Mouse (Mus musculus): ENCODE measurements around the gene Gm17364. TPM values are rescaled to one million over a fixed set of nuclear protein-coding genes. Genes with fewer than 3 reads are reported as not detected.

Gene Gm17364
- polyA plus RNA-seq, 1 experiment from 2014 or later, result not detected

- H3K36me3 ChIP-seq, result no peaks in the 10 kb centered on the region
- no peak for ATAC-seq (ENCODE audit: low FRiP score, low read depth)
- 92% methylated on average over 7 of the region's 7 CpGs for WGBS
These were observed 40.5 kb downstream of the Gm17364 start for GRCm38 (mm10) chr13:41233241-41233640.

GRCm38 (mm10) chr13:41232209-41232608 lies 41.6 kb downstream of the Gm17364 start:
- H3K9me3 ChIP-seq, result no peaks in the 10 kb centered on the region
- no peaks in the 10 kb centered on the region for H3K4me1 ChIP-seq (replicated peaks)
- WGBS, result 95% methylated on average over 15 of the region's 15 CpGs

More at GRCm38 (mm10) chr13:41233241-41233640, 40.5 kb downstream of the Gm17364 start:
- Histone ChIP-seq H3K27me3 (no peaks in the 10 kb centered on the region), H3K27ac (replicated peaks) (no peak overlapping the region), H3K4me1 (replicated peaks) (no peaks in the 10 kb centered on the region), H3K4me3 (no peak overlapping the region), H3K9ac (no peak overlapping the region), H3K4me2 (no peak overlapping the region), H3K9me3 (no peaks in the 10 kb centered on the region)

GRCm38 (mm10) chr13:41231389-41231983 lies 42.3 kb downstream of the Gm17364 start:
- Histone ChIP-seq H3K9me3 (no peaks in the 10 kb centered on the region), H3K27ac (replicated peaks) (no peak overlapping the region), H3K36me3 (no peaks in the 10 kb centered on the region), H3K4me3 (no peak overlapping the region), H3K27me3 (no peaks in the 10 kb centered on the region), H3K9ac (no peak overlapping the region), H3K4me1 (replicated peaks) (no peaks in the 10 kb centered on the region), H3K4me2 (no peak overlapping the region)
- ATAC-seq (ENCODE audit: low FRiP score, low read depth), result no peak
- 71% methylated on average over 12 of the region's 12 CpGs for WGBS

More at GRCm38 (mm10) chr13:41232209-41232608, 41.6 kb downstream of the Gm17364 start:
- Histone ChIP-seq H3K27ac (replicated peaks) (no peak overlapping the region), H3K4me2 (no peak overlapping the region), H3K27me3 (no peaks in the 10 kb centered on the region), H3K4me3 (no peak overlapping the region), H3K9ac (no peak overlapping the region), H3K36me3 (no peaks in the 10 kb centered on the region)
- no peak for ATAC-seq (ENCODE audit: low FRiP score, low read depth)

- Histone ChIP-seq H3K27me3 (no peaks in the 10 kb centered on the region), H3K27ac (replicated peaks) (no peak overlapping the region), H3K9me3 (no peaks in the 10 kb centered on the region), H3K4me3 (no peak overlapping the region), H3K4me2 (no peak overlapping the region), H3K36me3 (no peaks in the 10 kb centered on the region), H3K4me1 (replicated peaks) (no peaks in the 10 kb centered on the region), H3K9ac (no peak overlapping the region)
- no peak for ATAC-seq (ENCODE audit: low FRiP score, low read depth)
- WGBS, result 91% methylated on average over 5 of the region's 5 CpGs
These were observed 43.5 kb downstream of the Gm17364 start for GRCm38 (mm10) chr13:41230256-41230655.

- H3K9ac ChIP-seq, result no peak overlapping the region
- no peak overlapping the region for H3K27ac ChIP-seq (replicated peaks)
- no peaks in the 10 kb centered on the region for H3K36me3 ChIP-seq
- no peaks in the 10 kb centered on the region for H3K9me3 ChIP-seq
- 92% methylated on average over 5 of the region's 5 CpGs for WGBS
- H3K4me2 ChIP-seq, result no peak overlapping the region
- H3K27me3 ChIP-seq, result no peaks in the 10 kb centered on the region
- ATAC-seq (ENCODE audit: low FRiP score, low read depth), result no peak
- H3K4me1 ChIP-seq (replicated peaks), result no peaks in the 10 kb centered on the region
- H3K4me3 ChIP-seq, result no peak overlapping the region
These were observed 45.7 kb downstream of the Gm17364 start for GRCm38 (mm10) chr13:41228060-41228459.

- 85% methylated on average over 5 of the region's 5 CpGs for WGBS
- Histone ChIP-seq H3K4me2 (no peak overlapping the region), H3K9ac (no peak overlapping the region), H3K4me3 (no peak overlapping the region), H3K36me3 (no peaks in the 10 kb centered on the region), H3K4me1 (replicated peaks) (no peaks in the 10 kb centered on the region), H3K27me3 (no peaks in the 10 kb centered on the region), H3K9me3 (no peaks in the 10 kb centered on the region), H3K27ac (replicated peaks) (no peak overlapping the region)
- no peak for ATAC-seq (ENCODE audit: low FRiP score, low read depth)
These were observed 47.3 kb downstream of the Gm17364 start for GRCm38 (mm10) chr13:41226513-41226912.

Other genes starting within 250 kb of the Gm17364 start
- gene Mak, start 194.3 kb downstream of the Gm17364 start, polyA plus RNA-seq (2015; fragmentation: Nextera tagmentation; extraction: Ambion mirVana), result 1.9 TPM in 2 replicates
- gene Gcm2, start 162.9 kb downstream of the Gm17364 start, polyA plus RNA-seq (2015; fragmentation: Nextera tagmentation; extraction: Ambion mirVana), result not detected in 2 replicates
- not detected in 2 replicates for gene Sycp2l, start 159.7 kb downstream of the Gm17364 start, polyA plus RNA-seq (2015; fragmentation: Nextera tagmentation; extraction: Ambion mirVana)
- 35.8 and 40.2 TPM in 2 replicates for gene Elovl2, start 53.6 kb downstream of the Gm17364 start, polyA plus RNA-seq (2015; fragmentation: Nextera tagmentation; extraction: Ambion mirVana)
- 28.6 and 30.6 TPM in 2 replicates for gene Smim13, start 24.1 kb downstream of the Gm17364 start, polyA plus RNA-seq (2015; fragmentation: Nextera tagmentation; extraction: Ambion mirVana)
- 11.5 and 13.3 TPM in 2 replicates for gene Nedd9, start 213.4 kb upstream of the Gm17364 start, polyA plus RNA-seq (2015; fragmentation: Nextera tagmentation; extraction: Ambion mirVana)

Data from hindbrain, embryonic 15.5 days (tissue).